Mouse (Mus musculus): ENCODE results near the gene Vmn1r41.

DNA sequence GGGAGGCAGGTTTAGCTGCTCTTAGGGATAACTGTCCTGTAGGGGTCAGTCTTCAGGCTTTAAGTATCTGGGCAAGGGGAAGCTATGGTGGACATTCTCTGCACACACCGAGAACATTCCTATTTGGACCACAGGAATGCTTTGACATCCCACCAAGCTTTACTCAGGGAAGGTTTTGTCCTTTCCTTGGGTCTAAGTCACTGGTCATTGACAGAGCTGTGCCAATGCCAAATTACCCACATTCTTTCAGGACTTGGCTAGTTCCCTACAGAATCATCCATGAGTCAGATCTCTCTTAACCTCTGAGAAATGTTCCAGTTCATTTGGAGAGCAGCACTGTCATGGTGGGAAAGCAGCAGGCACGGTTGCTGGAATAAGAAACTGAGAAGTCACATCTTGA, 33.9 kb upstream of the Vmn1r41 start:
- no peak for TF ChIP-seq CTCF (IDR thresholded peaks at IDR 0.05; ENCODE audit: low read depth)
- TF ChIP-seq EP300 (IDR thresholded peaks at IDR 0.05; ENCODE audit: low read depth) = no peak
